Mouse (Mus musculus): ENCODE measurements around the gene Dmxl2.

DNA sequence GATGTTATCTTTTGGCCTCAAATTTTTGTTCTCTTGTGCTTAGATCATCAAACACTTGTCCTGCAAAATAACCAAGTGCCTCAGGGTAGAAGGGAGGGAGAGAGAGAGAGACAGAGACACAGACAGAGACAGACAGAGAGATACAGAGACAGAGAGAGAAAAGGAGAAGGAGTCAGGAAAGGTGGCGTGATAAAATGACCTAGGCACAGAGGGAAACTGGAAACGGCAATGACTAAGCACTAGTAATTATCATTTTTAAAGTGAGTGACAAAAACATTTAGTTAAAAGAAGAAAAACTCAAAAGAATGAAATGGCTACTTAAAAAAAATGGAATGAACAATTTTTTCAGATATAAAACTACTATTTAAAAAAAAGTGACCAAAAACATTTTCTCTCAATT lies 11.8 kb downstream of the Dmxl2 start:
- TF ChIP-seq CTCF (IDR thresholded peaks at IDR 0.05; ENCODE audit: low read depth) (no peak), EP300 (optimal IDR thresholded peaks at IDR 0.05) (no peak)

All from stomach, postnatal 0 days (tissue).